Mouse (Mus musculus): ENCODE data around the gene Grwd1. TPM values are rescaled to one million over a fixed set of nuclear protein-coding genes. Genes with fewer than 3 reads are reported as not detected.

Grwd1 gene
- total and polyA plus RNA-seq, 3 experiments, result 10.2 to 72.8 (median 20.6) TPM

- H3K36me3 ChIP-seq (replicated peaks), result no peaks in the 10 kb centered on the region
- peaks cover 7% of the 10 kb centered on the region; the same call in 1 of the 2 replicates for H3K4me1 ChIP-seq (ENCODE audit: insufficient read depth, low read depth, low read length)
- no peak for ATAC-seq (ENCODE audit: extremely low read depth, insufficient number of reproducible peaks, low FRiP score, poor library complexity, severe bottlenecking)
- TF ChIP-seq TAL1 (conservative IDR thresholded peaks at IDR 0.05; ENCODE audit: low read depth, low read length) (no peak), CTCF (IDR thresholded peaks at IDR 0.05; ENCODE audit: low read depth, low read length) (no peak), GATA2 (IDR thresholded peaks at IDR 0.05; ENCODE audit: borderline replicate concordance, low read depth, low read length) (no peak)
- H3K4me3 ChIP-seq (ENCODE audit: low read depth, low read length), result no peak overlapping the region
- peaks cover 5% of the 10 kb centered on the region for H3K9me3 ChIP-seq (replicated peaks)
- H3K27me3 ChIP-seq (ENCODE audit: insufficient read depth, low read length), result peaks cover 51% of the 10 kb centered on the region
- DNase-seq (ENCODE audit: low spot score), result no peak
These were observed 33.7 kb upstream of the Grwd1 start for GRCm38 (mm10) chr7:45864435-45864834.

- ATAC-seq (ENCODE audit: extremely low read depth, insufficient number of reproducible peaks, low FRiP score, poor library complexity, severe bottlenecking) (no peak), DNase-seq (ENCODE audit: low spot score) (no peak)
- TF ChIP-seq GATA2 (IDR thresholded peaks at IDR 0.05; ENCODE audit: borderline replicate concordance, low read depth, low read length), result no peak
- no peak for TF ChIP-seq GATA1 (IDR thresholded peaks at IDR 0.05; ENCODE audit: borderline replicate concordance, low read length)
- TF ChIP-seq TAL1 (conservative IDR thresholded peaks at IDR 0.05; ENCODE audit: low read depth, low read length), result no peak
- TF ChIP-seq POLR2AphosphoS5 (IDR thresholded peaks at IDR 0.05; ENCODE audit: insufficient replicate concordance, low read depth, low read length), result no peak
- no peak for TF ChIP-seq CTCF (IDR thresholded peaks at IDR 0.05; ENCODE audit: low read depth, low read length)
- peaks cover 7% of the 10 kb centered on the region; the same call in 1 of the 2 replicates for H3K4me1 ChIP-seq (ENCODE audit: insufficient read depth, low read depth, low read length)
- H3K27me3 ChIP-seq (ENCODE audit: insufficient read depth, low read length), result peaks cover 43% of the 10 kb centered on the region
- H3K4me3 ChIP-seq (ENCODE audit: low read depth, low read length), result no peak overlapping the region
- no peaks in the 10 kb centered on the region for H3K36me3 ChIP-seq (replicated peaks)
- peaks cover 5% of the 10 kb centered on the region for H3K9me3 ChIP-seq (replicated peaks)
These were observed 32.1 kb upstream of the Grwd1 start for GRCm38 (mm10) chr7:45862804-45863203.

GRCm38 (mm10) chr7:45859008-45859407, 28.3 kb upstream of the Grwd1 start:
- peaks cover 43% of the 10 kb centered on the region for H3K27me3 ChIP-seq (ENCODE audit: insufficient read depth, low read length)
- H3K4me3 ChIP-seq (ENCODE audit: low read depth, low read length), result no peak overlapping the region
- no peak for TF ChIP-seq CTCF (IDR thresholded peaks at IDR 0.05; ENCODE audit: low read depth, low read length)
- no peak for TF ChIP-seq GATA2 (IDR thresholded peaks at IDR 0.05; ENCODE audit: borderline replicate concordance, low read depth, low read length)
- TF ChIP-seq GATA1 (IDR thresholded peaks at IDR 0.05; ENCODE audit: borderline replicate concordance, low read length), result no peak
- no peak for TF ChIP-seq TAL1 (conservative IDR thresholded peaks at IDR 0.05; ENCODE audit: low read depth, low read length)
- no peak for TF ChIP-seq POLR2AphosphoS5 (IDR thresholded peaks at IDR 0.05; ENCODE audit: insufficient replicate concordance, low read depth, low read length)
- DNase-seq (ENCODE audit: low spot score) (no peak), ATAC-seq (ENCODE audit: extremely low read depth, insufficient number of reproducible peaks, low FRiP score, poor library complexity, severe bottlenecking) (no peak)
- H3K9me3 ChIP-seq (replicated peaks), result no peaks in the 10 kb centered on the region
- H3K4me1 ChIP-seq (ENCODE audit: insufficient read depth, low read depth, low read length), result no peaks in the 10 kb centered on the region
- no peaks in the 10 kb centered on the region for H3K36me3 ChIP-seq (replicated peaks)

- no peak overlapping the region for H3K4me3 ChIP-seq (ENCODE audit: low read depth, low read length)
- ATAC-seq (ENCODE audit: extremely low read depth, insufficient number of reproducible peaks, low FRiP score, poor library complexity, severe bottlenecking) (no peak), DNase-seq (ENCODE audit: low spot score) (no peak)
These were observed 26.5 kb upstream of the Grwd1 start for GRCm38 (mm10) chr7:45856950-45857901.

GRCm38 (mm10) chr7:45853089-45853488, 22.3 kb upstream of the Grwd1 start:
- ATAC-seq (ENCODE audit: extremely low read depth, insufficient number of reproducible peaks, low FRiP score, poor library complexity, severe bottlenecking), result no peak
- peaks cover 45% of the 10 kb centered on the region for H3K27me3 ChIP-seq (ENCODE audit: insufficient read depth, low read length)
- no peak for DNase-seq (ENCODE audit: low spot score)
- no peaks in the 10 kb centered on the region for H3K4me1 ChIP-seq (ENCODE audit: insufficient read depth, low read depth, low read length)
- no peak for TF ChIP-seq POLR2AphosphoS5 (IDR thresholded peaks at IDR 0.05; ENCODE audit: insufficient replicate concordance, low read depth, low read length)
- no peak for TF ChIP-seq GATA1 (IDR thresholded peaks at IDR 0.05; ENCODE audit: borderline replicate concordance, low read length)
- no peak for TF ChIP-seq TAL1 (conservative IDR thresholded peaks at IDR 0.05; ENCODE audit: low read depth, low read length)
- no peak for TF ChIP-seq CTCF (IDR thresholded peaks at IDR 0.05; ENCODE audit: low read depth, low read length)
- no peak for TF ChIP-seq GATA2 (IDR thresholded peaks at IDR 0.05; ENCODE audit: borderline replicate concordance, low read depth, low read length)
- H3K9me3 ChIP-seq (replicated peaks), result no peaks in the 10 kb centered on the region
- no peak overlapping the region for H3K4me3 ChIP-seq (ENCODE audit: low read depth, low read length)
- no peaks in the 10 kb centered on the region for H3K36me3 ChIP-seq (replicated peaks)

More at GRCm38 (mm10) chr7:45856950-45857901, 26.5 kb upstream of the Grwd1 start:
- Histone ChIP-seq H3K27me3 (ENCODE audit: insufficient read depth, low read length) (peaks cover 45% of the 10 kb centered on the region), H3K4me1 (ENCODE audit: insufficient read depth, low read depth, low read length) (no peaks in the 10 kb centered on the region), H3K9me3 (replicated peaks) (no peaks in the 10 kb centered on the region), H3K36me3 (replicated peaks) (no peaks in the 10 kb centered on the region)
- no peak for TF ChIP-seq GATA1 (IDR thresholded peaks at IDR 0.05; ENCODE audit: borderline replicate concordance, low read length)
- TF ChIP-seq CTCF (IDR thresholded peaks at IDR 0.05; ENCODE audit: low read depth, low read length), result no peak
- TF ChIP-seq GATA2 (IDR thresholded peaks at IDR 0.05; ENCODE audit: borderline replicate concordance, low read depth, low read length), result no peak
- TF ChIP-seq TAL1 (conservative IDR thresholded peaks at IDR 0.05; ENCODE audit: low read depth, low read length), result no peak
- no peak for TF ChIP-seq POLR2AphosphoS5 (IDR thresholded peaks at IDR 0.05; ENCODE audit: insufficient replicate concordance, low read depth, low read length)

- no peaks in the 10 kb centered on the region for H3K4me1 ChIP-seq (ENCODE audit: insufficient read depth, low read depth, low read length)
- H3K9me3 ChIP-seq (replicated peaks), result no peaks in the 10 kb centered on the region
- H3K36me3 ChIP-seq (replicated peaks), result no peaks in the 10 kb centered on the region
- peaks cover 35% of the 10 kb centered on the region for H3K27me3 ChIP-seq (ENCODE audit: insufficient read depth, low read length)
- ATAC-seq (ENCODE audit: extremely low read depth, insufficient number of reproducible peaks, low FRiP score, poor library complexity, severe bottlenecking), result no peak
- TF ChIP-seq TAL1 (conservative IDR thresholded peaks at IDR 0.05; ENCODE audit: low read depth, low read length), result no peak
- no peak for TF ChIP-seq POLR2AphosphoS5 (IDR thresholded peaks at IDR 0.05; ENCODE audit: insufficient replicate concordance, low read depth, low read length)
- no peak for TF ChIP-seq CTCF (IDR thresholded peaks at IDR 0.05; ENCODE audit: low read depth, low read length)
- no peak for TF ChIP-seq GATA1 (IDR thresholded peaks at IDR 0.05; ENCODE audit: borderline replicate concordance, low read length)
- TF ChIP-seq GATA2 (IDR thresholded peaks at IDR 0.05; ENCODE audit: borderline replicate concordance, low read depth, low read length), result no peak
- no peak for DNase-seq (ENCODE audit: low spot score)
- no peak overlapping the region for H3K4me3 ChIP-seq (ENCODE audit: low read depth, low read length)
These were observed 19.9 kb upstream of the Grwd1 start for GRCm38 (mm10) chr7:45850661-45851060.

All from G1E (cell line).